Mouse (Mus musculus): ENCODE measurements around the gene Hnrnpa0. TPM values are rescaled to one million over a fixed set of nuclear protein-coding genes. Genes with fewer than 3 reads are reported as not detected.

Hnrnpa0 gene
- total RNA-seq (2023) = 100 to 1,000 TPM; 142 to 149 TPM

GRCm38 (mm10) chr13:58128396-58128767 is at the start of gene Hnrnpa0:
Gene Hnrnpa0, minus strand, starts transcription at chr13:58128556.

DNA sequence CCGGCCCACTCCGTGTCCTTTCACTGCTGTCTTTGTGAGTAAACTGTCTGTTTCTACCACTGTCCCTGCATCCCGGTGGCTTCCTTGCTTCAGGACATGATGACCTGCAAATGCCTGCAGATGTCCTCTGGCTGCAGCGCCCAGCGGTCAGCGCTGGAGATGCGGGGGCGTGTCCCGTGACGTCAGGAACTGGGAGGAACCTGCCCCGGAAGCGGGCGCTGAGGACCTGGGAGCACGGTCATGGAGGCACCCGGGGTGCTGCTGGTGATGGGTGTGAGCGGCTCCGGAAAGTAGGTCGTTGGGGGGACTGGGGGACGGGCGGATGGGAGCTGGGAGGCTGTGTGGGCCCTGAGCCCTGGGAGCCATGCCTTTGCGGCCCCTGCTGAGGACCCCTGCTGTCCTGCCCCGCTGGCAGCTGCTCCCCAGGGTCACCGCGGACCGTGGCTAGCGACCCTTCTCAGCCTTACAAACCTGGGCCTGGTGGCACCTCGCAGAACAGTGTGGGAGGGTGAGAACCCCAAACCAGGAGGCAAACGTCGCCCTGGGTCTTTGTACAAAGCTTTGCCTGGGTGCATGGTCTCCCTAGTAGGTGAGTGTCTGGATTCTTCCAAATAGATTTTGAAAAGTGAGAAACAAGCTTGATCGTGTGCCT is 29.2 kb upstream of the Hnrnpa0 start, which contains the start of gene Idnk:
Idnk (plus strand) TSS at position 203 of the 652 bp plus-strand sequence.

DNA sequence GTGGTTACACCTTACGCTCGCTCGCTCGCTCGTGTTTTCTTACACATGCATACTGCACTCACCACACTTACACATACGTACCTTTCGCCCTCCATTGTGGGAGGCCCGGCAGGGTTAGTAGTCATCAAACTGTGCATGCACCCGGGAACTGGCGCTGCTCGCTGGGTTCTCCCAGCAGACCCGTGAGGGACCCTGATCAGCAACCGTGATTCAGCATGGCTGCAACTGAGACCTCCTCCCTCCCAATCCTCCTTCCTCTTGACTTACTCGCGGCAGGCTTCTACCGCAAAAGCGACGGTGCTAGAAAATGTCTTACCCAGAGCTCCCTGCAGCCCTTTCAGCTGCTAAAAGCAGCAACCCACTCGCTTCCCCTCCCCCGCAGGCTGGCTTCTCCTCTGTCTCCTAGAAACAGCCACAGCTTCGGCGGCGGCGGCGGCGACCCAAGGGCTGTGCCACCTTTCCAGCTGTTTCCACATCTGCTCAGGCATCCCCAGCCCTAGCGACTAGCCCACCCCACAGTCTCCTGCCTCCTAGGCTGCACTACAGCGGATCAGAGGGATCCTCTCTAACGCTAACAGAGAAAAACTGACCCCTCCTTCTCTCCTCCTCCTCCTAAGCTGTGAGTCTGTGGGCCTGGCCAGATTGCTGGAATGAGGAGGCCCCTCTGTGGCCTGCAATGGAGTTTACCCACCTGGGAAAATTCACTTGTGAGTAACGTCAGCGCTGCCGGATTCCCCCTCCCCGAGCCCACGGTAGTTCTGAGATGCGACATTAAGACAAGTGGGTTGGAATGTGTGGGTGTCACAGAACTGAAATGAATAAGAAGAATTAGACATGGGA is 15.1 kb downstream of the Hnrnpa0 start, which contains the start of gene Klhl3:
Klhl3 (minus strand) TSS at position 532 of the 840 bp plus-strand sequence.

Other genes with a start within 250 kb of the Hnrnpa0 start
- not detected for gene Spock1, start 220.2 kb downstream of the Hnrnpa0 start, total RNA-seq (2023)
- 10 to 100 TPM in 1 of 2 experiments, 1 to 10 TPM in 1; 8.7 to 11.4 TPM for gene Klhl3, start 15.0 kb downstream of the Hnrnpa0 start, total RNA-seq (2023)
- gene Idnk, start 29.1 kb upstream of the Hnrnpa0 start, total RNA-seq (2023) = 100 to 1,000 TPM; 109 to 129 TPM
- gene Ubqln1, start 87.1 kb upstream of the Hnrnpa0 start, total RNA-seq (2023) = 10 to 100 TPM; 81.0 to 84.8 TPM
- 1 to 10 TPM in 1 of 2 experiments, under 1 TPM in 1; 0.84 to 1.5 TPM for gene Gkap1, start 147.1 kb upstream of the Hnrnpa0 start, total RNA-seq (2023)
- gene Kif27, start 230.6 kb upstream of the Hnrnpa0 start, total RNA-seq (2023) = not detected